Mouse (Mus musculus) gastrocnemius, postnatal 25 days (tissue): ENCODE data around the gene Ntf5. TPM values are rescaled to one million over a fixed set of nuclear protein-coding genes. Genes with fewer than 3 reads are reported as not detected.

ENCODE experiments used
- DNase-seq: peaks from one replicate; pipeline ENCODE4 v3.0.0; 2022
- total RNA-seq, 2 experiments: library from RNA; stranded (reverse); gene quantifications; 1 replicate in 1 of 2; 2 replicates in 1 of 2; pipeline ENCODE4 v1.2.3; 2021

Gene Ntf5
- total RNA-seq, 2 experiments from 2014 or later: 3.9 to 6.6 TPM

- DNase-seq: no peak
Measured at GRCm38 (mm10) chr7:45435038-45435437, 21.5 kb downstream of the Ntf5 start.

- no peak for DNase-seq
Measured at GRCm38 (mm10) chr7:45436444-45436843, 22.9 kb downstream of the Ntf5 start.

GRCm38 (mm10) chr7:45437046-45437445 is 23.6 kb downstream of the Ntf5 start:
- DNase-seq: no peak

GRCm38 (mm10) chr7:45437521-45438276 is 24.2 kb downstream of the Ntf5 start, which contains the start of gene Ruvbl2:
Gene Ruvbl2, minus strand, starts transcription at chr7:45438096.
- DNase-seq: peak; percentile 81

GRCm38 (mm10) chr7:45443526-45444420 is 30.3 kb downstream of the Ntf5 start:
- DNase-seq: peak; percentile 54

GRCm38 (mm10) chr7:45446589-45446988 is 33.1 kb downstream of the Ntf5 start:
- no peak for DNase-seq

GRCm38 (mm10) chr7:45447325-45447990 is 34.0 kb downstream of the Ntf5 start:
- no peak for DNase-seq

GRCm38 (mm10) chr7:45449974-45450373 is 36.5 kb downstream of the Ntf5 start:
- DNase-seq: no peak

GRCm38 (mm10) chr7:45451344-45451982 is 38.0 kb downstream of the Ntf5 start:
- peak; percentile 67 for DNase-seq

- no peak for DNase-seq
Measured at GRCm38 (mm10) chr7:45454971-45455370, 41.5 kb downstream of the Ntf5 start.

GRCm38 (mm10) chr7:45455932-45456696 is 42.6 kb downstream of the Ntf5 start:
- no peak for DNase-seq

- no peak for DNase-seq
Measured at GRCm38 (mm10) chr7:45456721-45457203, 43.3 kb downstream of the Ntf5 start.

- peak; percentile 48 for DNase-seq
Measured at GRCm38 (mm10) chr7:45457204-45458060, 43.9 kb downstream of the Ntf5 start.

- peak; percentile 71 for DNase-seq
Measured at GRCm38 (mm10) chr7:45458748-45459563, 45.5 kb downstream of the Ntf5 start.

- DNase-seq: peak; percentile 98
Measured at GRCm38 (mm10) chr7:45459564-45460140, 46.2 kb downstream of the Ntf5 start, which contains the start of gene Ftl1. Gene Ftl1, minus strand, starts transcription at chr7:45459884.

GRCm38 (mm10) chr7:45460377-45460776 is 46.9 kb downstream of the Ntf5 start:
- no peak for DNase-seq

GRCm38 (mm10) chr7:45460860-45461314 is 47.4 kb downstream of the Ntf5 start:
- peak; percentile 67 for DNase-seq

- no peak for DNase-seq
Measured at GRCm38 (mm10) chr7:45461326-45461725, 47.8 kb downstream of the Ntf5 start.

GRCm38 (mm10) chr7:45461781-45462180 is 48.3 kb downstream of the Ntf5 start:
- DNase-seq: no peak
